Mouse (Mus musculus) embryo, embryonic 11 days (tissue): Measurements from ENCODE around the gene Amz1.

Experiments
- DNase-seq: peaks from one replicate; pipeline ENCODE4 v3.0.0-alpha.2; 2015

The Amz1 gene

GRCm38 (mm10) chr5:140806939-140807338, 83.0 kb downstream of the Amz1 start:
- DNase-seq = no peak
